Mouse (Mus musculus) erythroblast, embryonic 14.5 days (primary cell): ENCODE results near the gene Ddx28.

Experiments used
- GATA1 ChIP-seq: IDR thresholded peaks from 2 replicates; pipeline ENCODE4 v1.6.1; 2012; ENCODE audit warnings: low read length, inconsistent platforms, mixed read lengths
- TAL1 ChIP-seq: IDR thresholded peaks from 3 replicates; pipeline ENCODE4 v1.6.1; 2012; ENCODE audit warnings: low read length, inconsistent platforms, mixed read lengths

- TF ChIP-seq TAL1 (no peak), GATA1 (no peak)
Measured at GRCm38 (mm10) chr8:106049840-106050239, 38.2 kb upstream of the Ddx28 start.
